Mouse (Mus musculus) brown adipose tissue, adult 24 weeks (tissue): ENCODE data around the gene Myocd. TPM values are rescaled to one million over a fixed set of nuclear protein-coding genes. Genes with fewer than 3 reads are reported as not detected.

Experiments
- H3K27ac ChIP-seq: fragments of 200-500 bp; replicated peaks from 2 replicates; pipeline ENCODE4 v1.5.1; 2012; ENCODE audit warnings: low read depth, mild to moderate bottlenecking, low read length
- H3K4me1 ChIP-seq: fragments of 200-500 bp; 2 replicates; pipeline ENCODE4 v1.6.1; 2012; ENCODE audit warnings: low read length, mixed read lengths; ENCODE audit not compliant: control insufficient read depth, insufficient read depth, insufficient read length
- H3K4me3 ChIP-seq: fragments of 200-500 bp; 2 replicates; pipeline ENCODE4 v1.5.1; 2012; ENCODE audit warnings: low read depth, mild to moderate bottlenecking, low read length, moderate library complexity; ENCODE audit not compliant: insufficient read depth
- polyA plus RNA-seq: library from polyadenylated mRNA; stranded (reverse); fragments of >200 nt; gene quantifications from 2 replicates; pipeline ENCODE4 v1.2.4, GENCODE M21; 2012; ENCODE audit not compliant: missing spikeins, insufficient read depth, insufficient read length

The Myocd gene
- polyA plus RNA-seq, result 0.33 TPM in 1 of 2 replicates, not detected in the other

GRCm38 (mm10) chr11:65269851-65270473 is at the start of gene Myocd:
TSS of gene Myocd (minus strand) at chr11:65269989.
- Histone ChIP-seq H3K4me3 (peak within 1 kb of the TSS; percentile 12), H3K27ac (no peak within 1 kb of the TSS), H3K4me1 (no peaks in the 10 kb centered on the region; the same call in 1 of the 2 replicates)

- Histone ChIP-seq H3K4me1 (no peaks in the 10 kb centered on the region), H3K4me3 (no peak overlapping the region), H3K27ac (no peak overlapping the region)
Measured at GRCm38 (mm10) chr11:65303824-65304223, 34.0 kb upstream of the Myocd start.

- no peak overlapping the region for H3K27ac ChIP-seq
- H3K4me1 ChIP-seq, result no peaks in the 10 kb centered on the region
- H3K4me3 ChIP-seq, result no peak overlapping the region
Measured at GRCm38 (mm10) chr11:65294128-65294833, 24.5 kb upstream of the Myocd start.

GRCm38 (mm10) chr11:65292994-65293393 is 23.2 kb upstream of the Myocd start:
- Histone ChIP-seq H3K27ac (no peak overlapping the region), H3K4me3 (no peak overlapping the region), H3K4me1 (no peaks in the 10 kb centered on the region)

- Histone ChIP-seq H3K4me3 (no peak overlapping the region), H3K4me1 (no peaks in the 10 kb centered on the region), H3K27ac (no peak overlapping the region)
Measured at GRCm38 (mm10) chr11:65287706-65288105, 17.9 kb upstream of the Myocd start.

- H3K4me1 ChIP-seq, result no peaks in the 10 kb centered on the region
- no peak overlapping the region for H3K4me3 ChIP-seq
- H3K27ac ChIP-seq, result no peak overlapping the region
Measured at GRCm38 (mm10) chr11:65286211-65286610, 16.4 kb upstream of the Myocd start.

GRCm38 (mm10) chr11:65275441-65275840 is 5.7 kb upstream of the Myocd start:
- Histone ChIP-seq H3K4me3 (no peak overlapping the region), H3K27ac (no peak overlapping the region), H3K4me1 (no peaks in the 10 kb centered on the region)

GRCm38 (mm10) chr11:65271000-65271399 is 1.2 kb upstream of the Myocd start:
- no peaks in the 10 kb centered on the region; the same call in 1 of the 2 replicates for H3K4me1 ChIP-seq
- H3K27ac ChIP-seq, result no peak overlapping the region
- no peak overlapping the region for H3K4me3 ChIP-seq

GRCm38 (mm10) chr11:65268310-65268709 is 1.5 kb downstream of the Myocd start:
- no peak overlapping the region for H3K4me3 ChIP-seq
- no peak overlapping the region for H3K27ac ChIP-seq

GRCm38 (mm10) chr11:65263466-65263865 is 6.3 kb downstream of the Myocd start:
- H3K4me3 ChIP-seq, result no peak overlapping the region
- no peaks in the 10 kb centered on the region for H3K4me1 ChIP-seq
- no peak overlapping the region for H3K27ac ChIP-seq

More at GRCm38 (mm10) chr11:65268310-65268709, 1.5 kb downstream of the Myocd start:
- H3K4me1 ChIP-seq, result no peaks in the 10 kb centered on the region; the same call in 1 of the 2 replicates

GRCm38 (mm10) chr11:65258997-65259396 is 10.8 kb downstream of the Myocd start:
- no peaks in the 10 kb centered on the region for H3K4me1 ChIP-seq
- no peak overlapping the region for H3K4me3 ChIP-seq
- H3K27ac ChIP-seq, result no peak overlapping the region

- Histone ChIP-seq H3K4me3 (no peak overlapping the region), H3K4me1 (no peaks in the 10 kb centered on the region), H3K27ac (no peak overlapping the region)
Measured at GRCm38 (mm10) chr11:65256143-65256542, 13.6 kb downstream of the Myocd start.

GRCm38 (mm10) chr11:65255564-65255963 is 14.2 kb downstream of the Myocd start:
- H3K27ac ChIP-seq, result no peak overlapping the region
- H3K4me1 ChIP-seq, result no peaks in the 10 kb centered on the region

GRCm38 (mm10) chr11:65250366-65250765 is 19.4 kb downstream of the Myocd start:
- H3K27ac ChIP-seq, result no peak overlapping the region
- H3K4me3 ChIP-seq, result no peak overlapping the region
- H3K4me1 ChIP-seq, result no peaks in the 10 kb centered on the region

More at GRCm38 (mm10) chr11:65255564-65255963, 14.2 kb downstream of the Myocd start:
- no peak overlapping the region for H3K4me3 ChIP-seq

GRCm38 (mm10) chr11:65246301-65247054 is 23.3 kb downstream of the Myocd start:
- Histone ChIP-seq H3K27ac (no peak overlapping the region), H3K4me1 (no peaks in the 10 kb centered on the region), H3K4me3 (no peak overlapping the region)
